Mouse (Mus musculus) adrenal gland, postnatal 4 days (tissue): ENCODE measurements at regions not wholly inside any gene's neighbourhood (a gene's known extent, or its start where the extent isn't known, plus 50 kb on each side); places are given as distances from the start of the nearest gene placed in this dataset.
A peak's percentile ranks its signal among the peaks of the same experiment; 100 is the strongest.

Experiments
- DNase-seq, 2 experiments: peaks; one replicate each; pipeline ENCODE4 v3.0.0; 2021 to 2022; ENCODE audit warnings: low spot score in 2 of 2, mixed read lengths in 2 of 2

DNA sequence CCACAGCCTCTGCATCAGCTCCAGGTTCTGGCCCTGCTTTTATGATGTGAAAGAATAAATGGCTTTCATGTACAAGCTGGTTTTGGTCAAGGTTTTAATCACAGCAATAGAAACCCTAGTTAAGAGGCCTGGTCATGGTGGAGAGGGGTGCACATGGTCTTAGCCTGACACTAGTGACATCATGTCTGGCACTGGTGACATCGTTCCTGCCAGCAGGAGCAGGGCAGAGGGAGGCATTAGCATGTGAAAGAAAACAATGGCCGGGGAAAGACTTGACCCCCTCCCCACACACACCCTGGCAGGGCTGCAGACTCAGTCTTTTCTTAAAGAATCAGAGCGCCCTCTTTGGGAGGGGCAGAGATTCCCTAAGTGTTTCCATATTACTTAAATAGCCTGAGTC lies 139.2 kb downstream of the Matn1 start:
- no peak for DNase-seq

DNA sequence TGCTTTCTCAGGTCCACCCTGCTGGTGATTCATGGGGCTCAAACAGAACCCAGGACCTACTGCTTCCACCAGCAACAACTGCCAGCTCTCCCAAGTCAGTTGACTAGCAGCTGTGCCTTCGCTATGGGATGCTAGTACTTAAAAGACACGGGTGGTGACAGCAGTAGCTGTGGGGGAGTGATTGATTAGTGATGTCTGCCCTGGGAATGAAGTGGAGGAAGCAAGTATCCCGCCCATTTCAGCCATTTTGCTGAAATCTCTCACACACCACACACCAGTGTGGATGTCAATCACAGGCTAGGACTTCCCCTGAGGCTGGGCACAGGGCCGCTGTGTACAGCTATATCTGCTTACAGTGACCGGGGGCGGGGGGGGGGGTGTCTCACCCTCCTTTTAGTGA lies 153.2 kb downstream of the Matn1 start:
- DNase-seq: no peak

DNA sequence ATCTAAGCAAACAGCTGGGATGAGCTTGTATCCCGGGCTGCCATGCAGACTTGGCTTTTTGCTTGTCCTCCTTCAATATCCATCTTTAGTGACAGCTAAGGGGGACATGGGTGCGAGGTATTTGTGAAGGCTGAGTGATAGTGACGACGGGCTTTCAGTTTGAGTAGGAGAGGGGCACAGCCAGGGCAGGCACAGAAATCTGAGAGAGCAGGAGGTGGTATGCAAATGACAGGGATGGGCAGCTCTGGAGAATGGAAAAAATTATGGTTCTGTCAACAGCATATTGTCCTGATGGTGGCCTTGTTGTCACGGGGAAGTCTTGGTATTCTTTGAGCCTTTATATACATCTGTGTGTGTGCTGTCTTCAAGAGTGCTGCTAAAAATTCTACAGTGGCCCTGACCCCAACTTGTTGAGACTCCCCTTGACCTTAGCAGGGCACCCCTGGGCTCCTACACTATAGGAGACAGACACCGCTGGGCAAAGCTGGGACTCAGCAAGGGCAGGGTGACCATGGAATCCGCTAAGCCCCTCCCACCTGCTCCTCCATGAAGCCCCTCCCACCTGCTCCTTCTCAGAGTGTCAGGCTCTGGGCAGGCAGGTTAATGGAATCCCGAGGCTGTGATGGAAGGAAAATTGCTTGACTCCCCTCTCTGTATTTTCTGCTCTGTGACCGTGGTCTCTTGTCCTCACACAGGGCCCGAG lies 156.1 kb downstream of the Matn1 start:
- no peak for DNase-seq

DNA sequence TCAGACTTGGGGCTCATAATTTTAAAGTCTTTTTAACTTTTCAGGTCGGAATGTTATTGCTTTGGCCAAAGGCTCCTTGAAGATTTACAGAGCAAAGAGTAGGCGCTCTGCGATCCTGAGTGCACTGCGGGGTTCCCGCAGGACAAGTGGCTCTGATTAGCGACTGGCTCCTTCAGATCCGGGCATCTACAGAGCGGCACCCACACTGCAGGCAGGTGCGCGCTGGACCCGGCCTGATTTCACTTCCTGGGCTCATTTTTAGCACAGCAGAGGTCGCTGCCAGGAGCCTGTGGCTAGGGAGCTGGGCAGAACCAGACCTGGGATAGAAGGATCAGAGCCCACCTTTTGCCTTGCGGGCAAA lies 156.6 kb downstream of the Matn1 start:
- DNase-seq: no peak

DNA sequence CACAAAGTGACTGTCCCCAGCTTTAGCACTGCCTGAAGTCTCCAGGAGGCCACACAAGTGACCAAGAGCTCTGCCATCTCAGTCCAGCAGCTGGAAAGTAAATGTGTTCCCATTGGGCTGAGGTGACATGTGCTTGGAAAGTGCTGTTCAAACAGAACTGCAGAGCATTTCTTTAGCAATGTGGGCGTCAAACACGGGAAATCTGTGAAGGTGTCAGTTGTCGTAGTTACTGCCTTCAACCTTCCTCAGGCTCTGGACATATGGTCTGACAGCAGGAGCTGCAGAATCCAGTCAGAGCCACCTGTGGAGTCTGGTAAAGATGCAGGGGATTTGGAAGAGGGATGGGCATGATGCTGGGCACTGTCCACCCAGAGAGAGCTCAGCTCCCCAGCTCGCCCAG lies 158.0 kb downstream of the Matn1 start:
- DNase-seq: no peak

DNA sequence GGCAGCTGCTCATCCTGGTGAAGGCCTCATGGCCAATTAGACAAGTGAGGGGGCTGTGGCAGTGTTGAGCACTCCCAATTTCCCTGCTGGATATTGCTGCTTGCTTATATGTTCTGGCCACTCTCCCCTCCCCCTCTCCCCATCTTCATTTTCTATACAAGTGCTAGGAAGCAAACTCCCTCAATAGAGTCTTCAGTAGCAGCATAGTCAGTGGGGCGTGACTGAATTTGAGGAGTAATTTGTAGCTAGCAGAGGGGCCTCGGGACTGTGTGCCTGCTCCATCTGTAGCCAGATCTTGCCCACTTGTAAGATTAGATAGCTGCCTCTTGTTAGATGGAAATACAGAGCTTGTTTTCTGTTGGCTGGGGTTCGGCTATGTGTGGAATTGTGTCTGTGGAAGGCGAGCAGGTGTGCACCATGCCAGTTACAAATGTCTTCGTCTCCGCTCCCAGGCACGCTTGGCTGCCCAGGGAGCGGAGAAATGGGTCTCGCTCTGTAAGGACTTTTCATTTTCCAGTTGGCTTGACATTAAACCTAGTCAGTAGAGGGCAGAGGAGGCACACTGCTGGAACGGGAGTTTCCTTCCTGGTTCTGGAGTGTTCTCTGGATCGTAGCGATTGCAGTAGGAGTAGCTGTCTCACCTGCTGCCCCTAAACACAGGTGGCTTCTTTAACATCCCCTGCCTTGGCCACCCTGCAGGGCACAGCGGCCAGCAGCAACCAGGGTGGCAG lies 163.1 kb downstream of the Matn1 start:
- no peak for DNase-seq

DNA sequence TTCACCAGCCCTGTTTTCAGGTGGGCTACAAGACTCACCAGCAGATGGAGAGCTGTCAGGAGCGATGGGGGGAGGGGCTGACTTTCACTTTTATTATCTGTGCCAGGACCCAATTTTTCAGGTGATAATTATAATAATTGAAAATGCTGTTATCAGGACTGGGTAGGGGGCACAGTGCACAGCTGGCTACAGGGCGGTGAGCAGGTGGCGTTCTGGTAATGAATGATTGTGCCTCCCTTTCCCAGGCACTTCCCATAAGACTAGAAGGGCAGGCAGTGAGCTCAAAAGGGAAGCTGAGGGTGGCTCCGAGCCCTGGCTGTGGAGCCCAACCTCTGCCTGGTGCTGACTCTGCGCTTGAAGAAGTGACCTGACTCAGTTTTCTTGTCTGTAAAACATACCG lies 168.4 kb downstream of the Matn1 start:
- DNase-seq: no peak

DNA sequence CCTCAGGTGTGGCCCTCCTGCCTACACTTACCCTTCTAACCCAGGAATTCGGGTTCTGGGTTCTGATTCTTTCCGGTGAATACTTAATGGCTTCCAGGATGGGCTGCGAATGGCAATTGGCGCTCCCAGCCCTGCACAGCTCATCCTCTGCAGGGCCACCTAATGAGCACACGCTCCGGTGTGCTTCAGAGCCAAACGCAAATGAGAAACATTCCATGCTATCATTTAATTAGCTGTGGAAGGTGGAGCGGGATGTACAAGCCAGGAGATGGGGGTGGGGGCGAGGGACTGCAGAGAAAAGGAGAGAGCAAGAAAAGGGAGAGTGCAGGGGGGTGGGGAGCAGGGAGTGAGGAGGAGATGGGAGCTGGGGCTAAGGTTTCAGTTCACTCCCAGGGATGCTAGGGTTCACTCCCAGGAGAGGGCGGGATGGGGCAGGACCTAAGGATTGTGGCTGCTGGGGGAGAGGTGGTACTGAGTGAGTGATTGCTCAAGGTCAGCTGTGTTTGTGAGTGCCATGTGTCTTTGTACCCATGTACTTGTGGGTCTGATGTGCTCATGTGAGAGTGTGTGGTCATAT lies 169.6 kb downstream of the Matn1 start:
- no peak for DNase-seq

DNA sequence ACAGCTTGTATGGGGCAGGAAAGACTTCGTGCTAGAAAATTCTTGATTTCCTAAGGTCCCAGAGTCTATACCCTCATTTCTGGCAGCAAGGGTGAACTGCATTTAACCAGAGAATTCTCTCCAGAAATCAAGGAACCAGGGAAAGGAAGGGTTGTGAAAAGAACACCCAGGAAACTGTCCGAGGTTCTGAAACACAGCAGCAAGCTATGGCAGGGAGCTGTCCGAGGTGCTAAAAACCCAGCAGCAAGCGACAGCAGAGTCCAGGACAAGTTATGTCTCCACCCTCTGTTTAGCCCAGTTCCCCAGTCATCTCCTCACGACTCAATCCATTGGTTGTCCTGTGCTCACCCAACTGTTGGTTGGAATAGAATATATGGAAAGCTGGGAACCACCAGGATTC lies 171.1 kb downstream of the Matn1 start:
- peak; percentile 38 to 60 for DNase-seq

DNA sequence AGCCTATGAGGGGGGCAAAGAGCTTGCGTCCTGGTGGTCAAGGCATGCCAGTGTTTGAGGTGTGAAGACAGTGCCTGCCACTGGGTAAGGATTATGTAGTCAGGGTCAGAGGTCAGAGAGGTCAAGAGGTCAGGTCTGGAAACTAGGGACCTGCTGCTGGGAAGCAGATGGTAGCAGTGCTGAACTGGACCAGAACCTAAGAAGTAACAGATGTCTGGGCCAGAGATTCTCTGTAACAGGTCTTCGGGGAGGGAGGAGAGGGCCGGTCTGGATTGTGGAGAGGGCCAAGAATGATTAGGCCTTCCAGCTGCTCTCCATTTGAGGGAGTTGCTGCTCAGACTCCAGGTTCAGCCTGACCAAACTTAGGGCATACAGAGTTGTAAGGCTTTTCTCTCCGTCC lies 174.4 kb downstream of the Matn1 start:
- DNase-seq: no peak

DNA sequence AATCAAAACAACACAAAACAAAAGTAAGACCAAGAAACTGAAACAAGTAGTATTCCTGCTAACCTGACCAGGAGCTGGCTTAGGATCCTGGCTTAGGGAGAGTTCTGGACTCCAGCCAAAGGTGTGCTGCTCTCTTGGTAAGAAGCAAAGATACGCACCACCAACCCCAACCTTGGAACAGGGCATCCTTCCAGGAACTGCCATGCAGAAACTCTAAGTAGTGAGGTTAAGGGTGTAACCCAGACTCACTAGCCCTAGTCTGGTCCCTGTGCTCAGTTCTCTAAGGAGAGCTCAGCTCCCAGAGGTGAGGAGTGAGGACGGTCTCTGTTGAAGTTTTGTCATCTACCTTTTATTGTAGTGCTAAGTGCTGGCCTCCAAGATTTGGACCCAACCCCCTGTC lies 175.4 kb downstream of the Matn1 start:
- DNase-seq: no peak

DNA sequence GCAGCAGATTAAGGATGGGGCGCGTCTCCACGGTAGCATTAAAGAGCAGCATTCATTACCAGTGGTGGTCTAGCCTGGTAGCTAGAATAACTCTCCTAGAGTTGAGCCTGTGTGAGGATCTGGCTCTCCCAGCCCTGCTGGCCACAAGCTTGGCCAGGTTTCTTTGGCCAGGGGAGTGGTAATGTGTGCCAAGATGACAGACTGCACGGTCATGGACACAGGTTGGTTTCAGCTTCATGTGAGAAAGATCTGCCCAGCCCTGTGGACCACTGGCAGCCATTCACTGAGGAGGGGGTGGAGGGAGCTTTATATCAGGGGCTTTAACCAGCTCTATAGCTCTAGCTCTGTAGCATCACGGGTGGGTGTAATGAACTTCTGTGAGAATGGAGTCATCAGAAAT lies 176.5 kb downstream of the Matn1 start:
- DNase-seq: no peak

DNA sequence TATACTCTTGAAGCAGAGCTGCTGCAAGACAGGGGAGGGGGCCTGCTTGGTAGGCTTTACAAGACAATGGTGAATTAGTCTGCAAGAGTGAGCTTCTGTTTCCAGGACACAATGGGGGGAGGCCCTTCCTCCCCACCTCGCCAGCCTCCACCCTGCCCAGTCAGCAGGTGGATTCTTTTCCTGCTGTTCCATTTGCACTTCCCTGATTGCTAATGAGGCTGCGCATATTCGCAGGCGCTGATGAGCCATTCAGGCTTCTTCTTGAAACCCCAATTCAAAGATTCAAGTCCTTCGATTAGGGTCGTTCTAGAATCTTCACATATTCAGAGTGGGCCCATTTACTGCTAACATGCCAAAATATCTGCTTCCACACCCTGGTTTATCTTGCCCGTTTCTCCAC lies 181.8 kb downstream of the Matn1 start:
- DNase-seq: no peak

DNA sequence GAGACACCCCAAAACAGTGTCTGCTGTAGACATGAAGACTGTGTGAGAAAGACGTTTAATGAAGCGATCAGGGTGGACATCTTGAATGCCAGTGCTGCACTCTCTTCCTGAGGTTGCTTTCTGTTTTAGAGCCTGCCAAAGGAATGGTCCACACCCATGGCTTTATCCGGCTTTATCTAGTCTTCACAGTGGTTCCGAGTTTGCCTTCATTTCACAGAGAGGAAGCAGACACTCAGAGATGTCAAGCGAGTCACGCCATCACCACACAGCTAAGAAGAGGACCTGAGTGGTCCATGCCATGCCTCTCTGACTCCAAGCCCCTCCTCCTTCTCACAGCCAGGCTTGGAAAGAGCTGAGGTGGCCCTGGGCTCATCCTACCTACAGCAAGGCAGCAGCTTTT lies 182.7 kb downstream of the Matn1 start:
- DNase-seq: no peak

DNA sequence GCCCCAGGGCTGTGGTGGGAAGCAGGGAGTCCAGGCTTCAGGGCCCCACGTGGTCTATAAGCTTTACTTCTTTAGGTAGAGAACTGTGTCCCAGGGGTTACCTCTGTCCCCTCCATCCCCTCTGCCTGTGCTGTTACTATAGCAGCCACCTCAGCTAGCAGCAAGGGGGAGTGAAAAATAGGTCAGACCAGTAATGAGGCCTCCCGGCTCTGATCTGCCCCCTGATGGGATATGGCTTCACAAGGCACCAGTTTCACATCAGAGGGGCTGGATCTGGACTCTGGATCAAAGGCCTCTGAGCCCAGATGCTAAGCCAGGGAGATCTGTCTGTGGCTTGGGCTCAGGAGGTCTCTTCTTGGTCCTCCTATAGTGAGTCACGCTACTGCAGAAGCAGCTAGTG lies 184.5 kb downstream of the Matn1 start:
- no peak for DNase-seq

DNA sequence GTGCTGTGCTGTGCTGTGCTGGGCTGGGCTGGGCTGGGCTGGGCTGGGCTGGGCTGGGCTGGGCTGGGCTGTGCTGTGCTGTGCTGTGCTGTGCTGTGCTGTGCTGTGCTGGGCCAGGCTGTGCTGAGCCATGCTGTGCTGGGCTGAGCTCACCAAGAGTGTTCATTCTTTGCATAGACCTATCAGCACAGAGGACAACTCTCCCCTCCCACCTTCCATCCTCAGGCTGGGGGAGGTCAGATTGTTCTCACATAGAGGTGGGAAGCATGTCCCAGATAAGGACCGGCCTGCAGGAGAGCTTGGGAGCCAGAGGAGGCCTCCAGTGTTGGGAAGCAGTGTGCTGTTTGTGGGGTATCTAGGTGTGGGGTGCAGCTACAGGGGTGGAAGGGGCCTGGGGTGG lies 188.0 kb downstream of the Matn1 start:
- no peak for DNase-seq

DNA sequence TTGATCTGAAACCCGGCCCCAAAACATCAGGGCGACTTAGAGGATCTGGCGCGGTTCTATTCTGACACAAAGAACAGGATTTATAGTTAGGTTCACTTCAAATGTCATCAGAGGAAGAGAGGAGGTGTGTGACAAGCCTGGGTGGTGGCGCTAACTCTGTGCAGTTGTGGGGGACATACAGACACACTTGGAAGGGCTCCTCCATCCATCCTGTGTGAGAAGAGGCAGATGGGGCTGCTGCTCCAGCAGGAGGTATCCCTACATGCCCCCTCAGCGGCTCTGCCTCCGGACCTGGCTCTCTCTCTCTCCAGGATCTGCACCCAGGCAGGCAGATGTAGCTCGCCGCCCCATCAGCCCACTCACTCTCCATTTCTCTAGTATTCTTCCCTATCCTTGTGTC lies 188.6 kb downstream of the Matn1 start:
- DNase-seq: no peak

DNA sequence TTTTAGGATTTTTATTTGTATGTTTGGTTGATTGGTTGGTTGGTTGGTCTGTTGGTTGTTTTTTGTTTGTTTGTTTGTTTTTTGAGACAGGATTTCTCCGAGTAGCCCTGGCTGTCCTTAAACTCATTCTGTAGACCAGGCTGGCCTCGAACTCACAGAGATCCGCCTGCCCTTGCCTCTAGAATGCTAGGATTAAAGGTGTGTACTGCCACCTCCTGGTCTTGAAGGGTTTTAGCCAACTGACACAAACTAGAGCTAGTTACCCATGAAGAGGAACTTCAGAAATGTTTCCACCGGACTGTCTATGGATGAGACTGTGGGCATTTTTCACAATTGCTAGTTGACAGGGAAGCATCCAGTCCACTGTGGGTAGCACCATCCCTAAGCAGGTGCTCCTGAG lies 191.7 kb downstream of the Matn1 start:
- DNase-seq: no peak

DNA sequence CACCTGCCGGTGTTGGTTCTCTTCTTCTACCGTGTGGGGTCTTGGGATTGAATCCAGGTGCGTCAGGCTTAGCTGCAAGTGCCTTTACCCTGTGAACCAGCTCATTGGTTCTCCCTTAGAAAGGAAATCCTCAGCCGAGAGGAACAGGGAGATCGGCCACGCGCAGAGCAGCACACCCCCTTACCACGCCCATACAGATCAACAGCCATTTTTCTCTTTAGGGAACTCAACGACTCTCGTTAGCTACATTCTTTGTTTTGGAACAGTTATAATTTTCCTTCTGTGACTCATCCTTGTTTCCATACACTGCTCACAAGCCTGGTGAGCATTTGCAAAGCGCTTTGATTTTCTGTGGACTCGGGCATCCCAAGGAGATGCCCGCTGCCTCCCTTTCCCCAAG lies 194.7 kb downstream of the Matn1 start:
- no peak for DNase-seq

DNA sequence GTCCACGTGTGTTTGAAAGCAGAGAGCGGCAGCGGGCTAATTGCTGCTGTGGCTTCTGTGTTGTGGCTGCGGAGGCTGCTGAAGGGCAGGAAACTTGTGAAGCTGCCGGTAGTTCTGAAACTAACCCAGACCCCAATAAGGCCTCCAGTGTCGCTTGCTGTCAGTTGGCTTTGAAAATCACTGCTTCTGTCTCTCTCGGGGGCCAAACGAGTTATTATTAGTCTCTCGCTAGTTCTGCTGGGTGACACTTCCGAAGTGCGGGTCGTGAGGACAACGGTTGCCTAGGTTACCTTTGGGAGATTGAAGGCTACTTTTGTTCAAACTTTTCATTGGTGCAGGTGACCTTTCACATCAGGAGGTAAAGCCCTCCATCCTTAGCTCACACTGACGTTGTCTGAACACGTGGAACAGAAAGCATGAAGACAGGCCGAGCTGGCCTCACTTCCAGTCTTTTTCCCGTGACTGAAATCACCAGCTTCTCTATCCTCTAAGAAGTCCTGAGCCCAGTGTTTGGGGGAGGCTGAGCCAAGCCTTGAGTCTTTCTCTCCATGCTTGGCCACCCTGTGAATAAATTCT lies 197.8 kb downstream of the Matn1 start:
- no peak for DNase-seq

DNA sequence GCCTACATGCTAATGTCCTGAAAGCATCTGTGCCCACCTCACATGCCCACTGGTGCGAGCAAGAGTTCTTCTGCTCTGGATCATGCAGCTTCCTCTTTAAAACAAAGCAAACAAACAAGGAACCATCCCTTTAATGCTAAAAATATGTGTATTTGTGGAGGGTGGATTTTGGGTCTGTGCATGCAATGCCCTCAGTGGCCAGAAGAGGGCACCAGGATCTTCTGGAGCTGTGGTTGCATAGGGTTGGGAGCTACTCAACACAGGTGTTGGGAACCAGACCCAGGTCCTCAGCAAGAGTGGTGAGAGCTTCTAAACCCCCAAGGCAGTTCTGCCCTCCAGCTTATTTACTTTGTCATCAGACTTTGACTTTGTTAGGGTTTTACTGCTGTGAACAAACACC lies 201.3 kb downstream of the Matn1 start:
- DNase-seq: no peak

DNA sequence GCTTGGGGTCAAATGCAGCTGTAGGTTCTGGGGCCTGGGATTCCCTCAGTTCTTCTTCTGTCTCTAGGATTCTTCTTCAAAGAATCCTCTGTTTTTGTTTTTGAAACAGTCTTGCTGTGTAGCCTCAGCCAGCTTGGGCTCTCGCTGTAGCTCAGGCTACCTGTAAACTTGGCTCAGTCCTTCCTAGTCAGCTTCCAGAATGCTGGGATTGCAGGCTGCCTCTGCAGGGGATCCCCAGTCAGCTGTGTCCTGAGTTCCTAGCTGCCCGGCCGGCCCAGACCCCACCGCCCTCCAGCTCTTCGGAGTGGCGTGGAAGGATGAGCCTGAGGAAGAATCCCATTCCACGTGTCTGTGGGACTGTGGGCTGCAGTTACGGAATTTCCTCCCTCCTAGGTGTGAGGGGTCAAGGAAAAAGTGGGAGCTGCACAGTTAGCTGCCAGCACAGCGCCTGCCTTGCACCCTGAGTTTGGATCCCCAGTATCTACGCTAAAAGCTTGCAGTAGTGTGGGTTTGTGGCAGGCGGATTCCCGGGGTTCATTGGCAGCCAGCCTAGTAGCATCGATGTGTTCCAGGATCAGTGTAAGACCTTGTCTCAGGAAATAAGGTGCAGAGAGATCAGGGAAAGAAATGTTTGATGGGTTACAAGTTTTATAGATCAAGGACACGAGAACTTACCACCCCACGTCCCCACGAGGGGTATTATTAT lies 204.0 kb downstream of the Matn1 start:
- DNase-seq: no peak
